Mouse (Mus musculus) C2C12 (cell line): ENCODE data around the gene Fnip2. TPM values are rescaled to one million over a fixed set of nuclear protein-coding genes. Genes with fewer than 3 reads are reported as not detected.
A peak's percentile ranks its signal among the peaks of the same experiment; 100 is the strongest.

ENCODE experiments used
- H3K27me3 ChIP-seq: one replicate; pipeline ENCODE4 v1.6.1; 2011; ENCODE audit not compliant: control insufficient read depth, insufficient read depth, insufficient read length
- H3K36me3 ChIP-seq: one replicate; pipeline ENCODE4 v1.6.1; 2011; ENCODE audit not compliant: control insufficient read depth, insufficient read depth
- H3K4me3 ChIP-seq: one replicate; pipeline ENCODE4 v1.5.1; 2011; ENCODE audit warnings: mild to moderate bottlenecking, control low read depth; ENCODE audit not compliant: poor library complexity, insufficient read depth, severe bottlenecking
- H3K79me2 ChIP-seq: one replicate; pipeline ENCODE4 v1.6.1; 2011; ENCODE audit not compliant: control insufficient read depth, insufficient read depth
- H3K79me3 ChIP-seq: one replicate; pipeline ENCODE4 v1.6.1; 2011; ENCODE audit warnings: low read depth, control low read depth
- H3ac ChIP-seq: one replicate; pipeline ENCODE3; 2011; ENCODE audit warnings: low read depth; ENCODE audit not compliant: control insufficient read depth, insufficient read length
- CEBPB ChIP-seq: IDR thresholded peaks from one replicate; pipeline ENCODE4 v1.6.1; 2011; ENCODE audit warnings: low read depth, mild to moderate bottlenecking, control low read depth, moderate library complexity
- CTCF ChIP-seq: IDR thresholded peaks from one replicate; pipeline ENCODE4 v1.5.1; 2011; ENCODE audit not compliant: control insufficient read depth, insufficient read depth, insufficient read length
- FOSL1 ChIP-seq: IDR thresholded peaks from one replicate; pipeline ENCODE4 v1.8.0; 2011; ENCODE audit warnings: mild to moderate bottlenecking, low read length; ENCODE audit not compliant: poor library complexity, insufficient read depth, severe bottlenecking
- MAX ChIP-seq: IDR thresholded peaks from one replicate; pipeline ENCODE4 v1.6.1; 2011; ENCODE audit warnings: mild to moderate bottlenecking, control low read depth
- MYOD1 ChIP-seq: IDR thresholded peaks from one replicate; pipeline ENCODE4 v1.6.1; 2011; ENCODE audit warnings: low read depth; ENCODE audit not compliant: control insufficient read depth, insufficient read length
- MYOG ChIP-seq: IDR thresholded peaks from one replicate; pipeline ENCODE4 v1.6.1; 2011; ENCODE audit not compliant: control insufficient read depth, insufficient read length; ENCODE audit errors: extremely low read depth
- USF1 ChIP-seq: IDR thresholded peaks from one replicate; pipeline ENCODE4 v1.6.1; 2011; ENCODE audit warnings: low read depth, mild to moderate bottlenecking, control low read depth, moderate library complexity
- long read RNA-seq, 2 experiments: library from polyadenylated mRNA; unstranded; transcript quantifications; one replicate each; pipeline ENCODE4 v2.0.0; 2019 to 2020
- polyA plus RNA-seq: library from polyadenylated mRNA; unstranded; fragments of >200 nt; fragmentation: generic; extraction: Trizol; gene quantifications from one replicate; pipeline ENCODE4 v1.2.1, GENCODE M21; 2012; ENCODE audit warnings: missing spikeins

Fnip2 gene
- polyA plus RNA-seq = 4.0 TPM
- long read RNA-seq, experiment 1, partial matches to known transcripts = 0 of 2 reads
- long read RNA-seq, experiment 1, other reads (novel, unspliced or antisense) = 2 of 2 reads
- long read RNA-seq, experiment 2, partial matches to known transcripts = 0 of 1 reads
- long read RNA-seq, experiment 2, other reads (novel, unspliced or antisense) = 1 of 1 reads

DNA sequence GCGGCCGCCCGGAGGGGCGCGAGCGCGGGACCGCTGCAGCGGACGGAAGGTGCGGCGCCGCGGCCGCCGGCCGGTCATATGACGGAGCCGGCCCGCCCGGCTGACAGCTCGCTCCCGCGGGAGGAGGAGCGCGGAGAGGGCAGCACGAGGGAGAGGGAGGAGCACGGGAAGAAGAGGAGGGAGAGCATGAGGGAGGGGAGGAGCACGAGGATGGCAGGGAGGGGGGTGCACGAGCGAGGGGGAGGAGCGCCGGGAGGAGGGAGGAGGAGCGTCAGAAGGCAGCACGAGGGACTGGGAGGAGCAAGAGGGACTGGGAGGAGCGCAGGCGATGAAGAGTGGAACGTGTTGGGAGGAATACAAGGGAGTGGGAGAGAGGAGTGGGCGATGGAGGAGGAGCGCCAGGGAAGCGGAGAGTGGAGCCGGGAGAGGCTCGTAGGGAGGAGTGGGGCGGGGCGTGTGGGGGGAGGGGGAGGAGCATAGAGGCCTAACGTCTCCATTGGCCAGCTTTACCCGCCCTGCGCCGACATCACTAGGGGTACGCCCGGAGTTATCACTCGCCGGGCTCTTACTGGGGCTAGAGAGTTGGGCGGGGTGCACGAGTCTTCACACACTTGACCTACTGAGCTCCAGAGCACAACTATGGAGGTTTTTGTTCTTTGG is at the start of gene Fnip2:
Gene Fnip2 (minus strand): TSS at position 94 of the 660 bp plus-strand sequence.
- Histone ChIP-seq H3K79me2 (peaks cover 45% of the 10 kb centered on the region), H3K4me3 (peak within 1 kb of the TSS; percentile 59), H3K36me3 (no peaks in the 10 kb centered on the region), H3K27me3 (no peaks in the 10 kb centered on the region), H3K79me3 (peaks cover 29% of the 10 kb centered on the region), H3ac (peak within 1 kb of the TSS; percentile 85)
- TF ChIP-seq MYOD1 (no peak), MYOG (no peak), FOSL1 (no peak), CTCF (no peak), USF1 (peak; percentile 30), CEBPB (no peak), MAX (peak; percentile 92)

GRCm38 (mm10) chr3:79609886-79610285 is 42.3 kb upstream of the Fnip2 start:
- no peaks in the 10 kb centered on the region for H3K79me3 ChIP-seq
- no peak overlapping the region for H3ac ChIP-seq
- H3K4me3 ChIP-seq = no peak overlapping the region
- TF ChIP-seq CTCF (no peak), FOSL1 (no peak), MYOD1 (no peak), CEBPB (no peak), MYOG (no peak), USF1 (no peak), MAX (no peak)
- no peaks in the 10 kb centered on the region for H3K79me2 ChIP-seq
- peaks cover 59% of the 10 kb centered on the region for H3K36me3 ChIP-seq
- no peaks in the 10 kb centered on the region for H3K27me3 ChIP-seq

DNA sequence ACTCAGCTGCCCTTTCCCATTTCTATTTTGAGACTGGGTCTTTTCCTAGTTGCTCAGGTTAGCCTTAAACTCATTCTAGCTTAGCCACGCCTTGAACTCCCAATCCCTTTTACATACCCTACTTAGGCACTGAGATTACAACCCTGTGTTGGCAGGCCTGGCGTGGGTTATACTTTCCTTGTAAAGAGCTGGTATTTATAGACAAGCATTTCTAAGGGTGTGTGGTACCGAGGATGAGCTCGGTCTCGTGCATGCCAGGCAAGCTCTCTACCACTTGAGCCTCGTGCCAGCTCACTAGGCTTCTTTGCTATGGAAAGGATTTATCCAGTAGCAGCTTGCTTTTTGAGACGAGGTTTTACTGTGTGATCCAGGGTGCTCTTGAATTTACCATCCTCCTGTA is 27.9 kb upstream of the Fnip2 start:
- H3ac ChIP-seq = no peak overlapping the region
- H3K4me3 ChIP-seq = no peak overlapping the region
- peaks cover 76% of the 10 kb centered on the region for H3K36me3 ChIP-seq
- H3K79me2 ChIP-seq = peaks cover 51% of the 10 kb centered on the region
- TF ChIP-seq USF1 = no peak
- TF ChIP-seq MYOD1 = no peak
- TF ChIP-seq CEBPB = no peak
- no peak for TF ChIP-seq FOSL1
- no peak for TF ChIP-seq MYOG
- TF ChIP-seq MAX = no peak
- no peak for TF ChIP-seq CTCF
- peaks cover 40% of the 10 kb centered on the region for H3K79me3 ChIP-seq
- no peaks in the 10 kb centered on the region for H3K27me3 ChIP-seq

DNA sequence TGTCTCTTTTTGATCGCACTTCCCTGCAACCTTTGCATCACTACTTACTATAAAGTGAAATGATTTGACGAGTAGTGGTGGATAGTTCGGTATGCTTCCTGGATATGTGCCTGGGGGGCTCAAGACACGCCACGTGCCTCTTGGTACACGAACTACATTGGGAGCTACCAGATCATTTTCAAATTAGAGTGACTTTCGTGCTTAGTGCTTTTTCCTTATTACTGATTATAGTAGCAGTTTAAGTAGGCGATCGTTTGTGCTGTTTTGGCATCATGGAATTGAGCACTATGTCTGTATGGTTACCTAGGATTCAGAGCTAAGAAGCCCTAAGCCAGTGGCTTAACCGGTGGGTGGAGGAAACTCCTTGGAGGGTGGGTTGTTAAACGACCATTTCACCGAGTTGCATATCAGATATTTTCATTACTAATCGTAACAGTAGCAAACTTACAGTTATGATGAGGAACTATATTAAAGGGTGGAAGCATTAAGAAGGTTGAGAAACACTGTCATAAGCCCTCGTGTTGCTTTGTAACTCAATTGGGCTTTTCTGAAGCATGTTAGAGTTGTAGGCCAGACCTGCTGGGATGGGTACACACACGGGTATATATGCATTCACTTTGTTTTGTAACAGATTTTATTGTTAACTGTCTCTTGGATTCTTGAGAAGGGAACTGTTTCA is 24.3 kb upstream of the Fnip2 start:
- H3K27me3 ChIP-seq = no peaks in the 10 kb centered on the region
- peaks cover 40% of the 10 kb centered on the region for H3K79me3 ChIP-seq
- H3K36me3 ChIP-seq = peaks cover 42% of the 10 kb centered on the region
- no peak for TF ChIP-seq MYOD1
- TF ChIP-seq USF1 = no peak
- no peak for TF ChIP-seq MAX
- TF ChIP-seq CEBPB = no peak
- no peak for TF ChIP-seq FOSL1
- no peak for TF ChIP-seq CTCF
- no peak for TF ChIP-seq MYOG
- peaks cover 51% of the 10 kb centered on the region for H3K79me2 ChIP-seq
- H3K4me3 ChIP-seq = peak overlapping the region; percentile 90
- peak overlapping the region; percentile 83 for H3ac ChIP-seq

GRCm38 (mm10) chr3:79590863-79591792 is 23.5 kb upstream of the Fnip2 start, which contains the start of gene Ppid:
TSS of gene Ppid (plus strand) at chr3:79591342.
- H3K4me3 ChIP-seq = peak within 1 kb of the TSS; percentile 90
- H3K79me2 ChIP-seq = peaks cover 49% of the 10 kb centered on the region
- H3ac ChIP-seq = peak within 1 kb of the TSS; percentile 83
- TF ChIP-seq MYOG = no peak
- TF ChIP-seq MAX = peak; percentile 93
- H3K79me3 ChIP-seq = peaks cover 37% of the 10 kb centered on the region
- no peaks in the 10 kb centered on the region for H3K27me3 ChIP-seq
- H3K36me3 ChIP-seq = peaks cover 34% of the 10 kb centered on the region
